9 mouse cellular contexts compared by ENCODE assay signal in genomic region chr3:58330186-58330585, GRCm38 (mm10).
A peak's percentile ranks its signal among the peaks of the same experiment; 100 is the strongest.
DNase-seq lines count a peak whose midpoint lies in the region; ATAC-seq and TF ChIP-seq lines count a peak whose summit lies in the region.
"Had no signal": no experiment of that assay in that cellular context is flagged by ENCODE, and none has a peak within 500 bp of the region (broad histone marks: within the 10 kb centered on the region; RNA-seq: fewer than 3 reads in every experiment).

No protein-coding gene starts in this region.

- 80% methylated on average over 2 of the region's 2 CpGs for WGBS in forebrain, embryonic 14.5 days
- 91% methylated on average over 2 of the region's 2 CpGs for WGBS in forebrain, embryonic 10.5 days
- WGBS in forebrain, postnatal 0 days = 38% methylated on average over 2 of the region's 2 CpGs
- 63% methylated on average over 2 of the region's 2 CpGs for WGBS in intestine, embryonic 16.5 days
- 53% methylated on average over 2 of the region's 2 CpGs for WGBS in lung, embryonic 15.5 days

- no peaks in the 10 kb centered on the region for H3K36me3 ChIP-seq in forebrain, embryonic 14.5 days (ENCODE audit: control insufficient read depth, insufficient read depth, low read length)
- H3K36me3 ChIP-seq in forebrain, embryonic 10.5 days (replicated peaks) = no peaks in the 10 kb centered on the region
- no peaks in the 10 kb centered on the region for H3K36me3 ChIP-seq in forebrain, postnatal 0 days (ENCODE audit: insufficient read depth)
- H3K36me3 ChIP-seq in intestine, embryonic 16.5 days (ENCODE audit: control insufficient read depth, insufficient read depth, low read length) = no peaks in the 10 kb centered on the region
- H3K36me3 ChIP-seq in lung, embryonic 15.5 days = no peaks in the 10 kb centered on the region
- H3K36me3 ChIP-seq: liver, embryonic 15.5 days had no signal

- no peak overlapping the region for H3K4me2 ChIP-seq in forebrain, embryonic 14.5 days (ENCODE audit: low read length)
- H3K4me2 ChIP-seq in forebrain, postnatal 0 days (ENCODE audit: low read depth) = no peak overlapping the region
- H3K4me2 ChIP-seq in intestine, embryonic 16.5 days (ENCODE audit: low read depth, low read length) = no peak overlapping the region
- H3K4me2 ChIP-seq in lung, embryonic 15.5 days = no peak overlapping the region
- H3K4me2 ChIP-seq: liver, embryonic 15.5 days had no signal

- peak; percentile 76 for ATAC-seq in forebrain, embryonic 14.5 days
- peak; percentile 73 for ATAC-seq in forebrain, postnatal 0 days
- peak; percentile 74 for ATAC-seq in intestine, embryonic 16.5 days
- ATAC-seq in lung, embryonic 15.5 days (ENCODE audit: borderline replicate concordance, extremely low read depth, low FRiP score, low TSS enrichment) = peak; percentile 80

- no peak overlapping the region for H3K4me3 ChIP-seq in forebrain, embryonic 14.5 days (ENCODE audit: low read depth, low read length)
- H3K4me3 ChIP-seq in forebrain, embryonic 10.5 days = no peak overlapping the region
- H3K4me3 ChIP-seq in forebrain, postnatal 0 days (ENCODE audit: low read depth, low read length) = no peak overlapping the region
- no peak overlapping the region for H3K4me3 ChIP-seq in intestine, embryonic 16.5 days (ENCODE audit: low read length)
- no peak overlapping the region for H3K4me3 ChIP-seq in lung, embryonic 15.5 days
- H3K4me3 ChIP-seq: liver, embryonic 15.5 days had no signal

- no peaks in the 10 kb centered on the region; the same call in 1 of the 2 replicates for H3K4me1 ChIP-seq in forebrain, embryonic 14.5 days (ENCODE audit: control insufficient read depth, insufficient read depth, low read length)
- H3K4me1 ChIP-seq in forebrain, embryonic 10.5 days = peaks cover 26% of the 10 kb centered on the region
- H3K4me1 ChIP-seq in forebrain, postnatal 0 days (ENCODE audit: insufficient read depth) = no peaks in the 10 kb centered on the region; the same call in 1 of the 2 replicates
- H3K4me1 ChIP-seq in intestine, embryonic 16.5 days (ENCODE audit: control insufficient read depth, insufficient read depth, low read length) = no peaks in the 10 kb centered on the region
- peaks cover 10% of the 10 kb centered on the region; the same call in 1 of the 2 replicates for H3K4me1 ChIP-seq in lung, embryonic 15.5 days
- H3K4me1 ChIP-seq: liver, embryonic 15.5 days had no signal

- DNase-seq in forebrain, embryonic 14.5 days (ENCODE audit: low spot score) = peak; percentile 74
- DNase-seq in forebrain, embryonic 10.5 days (ENCODE audit: extremely low spot score, low spot score) = no peak
- DNase-seq in adrenal gland, adult 18-20 months (ENCODE audit: low spot score in 2 of 2) = peak; percentile 26 to 34
- DNase-seq in forebrain, postnatal 0 days = peak; percentile 53
- no peak for DNase-seq in spleen, postnatal 4 days (ENCODE audit: low spot score in 2 of 2)
- no peak for DNase-seq in thymus, adult 18-20 months

- H3K9ac ChIP-seq in forebrain, embryonic 14.5 days (ENCODE audit: low read length) = no peak overlapping the region
- no peak overlapping the region for H3K9ac ChIP-seq in forebrain, postnatal 0 days
- no peak overlapping the region for H3K9ac ChIP-seq in intestine, embryonic 16.5 days (ENCODE audit: low read depth, low read length)
- H3K9ac ChIP-seq in lung, embryonic 15.5 days = no peak overlapping the region
- H3K9ac ChIP-seq: liver, embryonic 15.5 days had no signal

- H3K9me3 ChIP-seq in forebrain, embryonic 14.5 days (replicated peaks; ENCODE audit: control insufficient read depth, low read length) = no peaks in the 10 kb centered on the region
- no peaks in the 10 kb centered on the region for H3K9me3 ChIP-seq in forebrain, embryonic 10.5 days
- no peaks in the 10 kb centered on the region for H3K9me3 ChIP-seq in forebrain, postnatal 0 days (ENCODE audit: low read length)
- no peaks in the 10 kb centered on the region for H3K9me3 ChIP-seq in intestine, embryonic 16.5 days (ENCODE audit: control insufficient read depth, low read length)
- no peaks in the 10 kb centered on the region for H3K9me3 ChIP-seq in lung, embryonic 15.5 days
- H3K9me3 ChIP-seq: liver, embryonic 15.5 days had no signal

- H3K27me3 ChIP-seq in forebrain, embryonic 14.5 days (replicated peaks; ENCODE audit: control insufficient read depth, insufficient read depth, low read length) = no peaks in the 10 kb centered on the region
- H3K27me3 ChIP-seq in forebrain, embryonic 10.5 days (ENCODE audit: poor library complexity, severe bottlenecking) = no peaks in the 10 kb centered on the region
- no peaks in the 10 kb centered on the region for H3K27me3 ChIP-seq in forebrain, postnatal 0 days (ENCODE audit: insufficient read depth, low read length)
- H3K27me3 ChIP-seq in intestine, embryonic 16.5 days (replicated peaks; ENCODE audit: control insufficient read depth, insufficient read depth, low read length) = no peaks in the 10 kb centered on the region
- H3K27me3 ChIP-seq in lung, embryonic 15.5 days = no peaks in the 10 kb centered on the region
- H3K27me3 ChIP-seq: liver, embryonic 15.5 days had no signal

- no peak for TF ChIP-seq CTCF in forebrain, postnatal 0 days (IDR thresholded peaks at IDR 0.05; ENCODE audit: low read depth)

- H3K27ac ChIP-seq in forebrain, embryonic 14.5 days (ENCODE audit: low read depth, low read length) = no peak overlapping the region
- no peak overlapping the region for H3K27ac ChIP-seq in forebrain, embryonic 10.5 days
- H3K27ac ChIP-seq in forebrain, postnatal 0 days (ENCODE audit: low read depth, low read length) = no peak overlapping the region
- H3K27ac ChIP-seq in intestine, embryonic 16.5 days (ENCODE audit: low read length) = no peak overlapping the region
- H3K27ac ChIP-seq in lung, embryonic 15.5 days = no peak overlapping the region
- H3K27ac ChIP-seq: liver, embryonic 15.5 days had no signal

Comparison
In these comparisons a context has a peak if more than half of its experiments do, and no peak if none do; other contexts are left out.
1. DNase-seq: peak in forebrain, embryonic 14.5 days (single experiment), adrenal gland, adult 18-20 months (2 of 2) and forebrain, postnatal 0 days (single experiment); none in forebrain, embryonic 10.5 days (single experiment), spleen, postnatal 4 days (0 of 2) and thymus, adult 18-20 months (0 of 2).
2. Peak in every context shown above with its lines, with median percentiles within 50 percentile points of each other: ATAC-seq.